Mouse (Mus musculus): Measurements from ENCODE around the gene Tstd3. TPM values are rescaled to one million over a fixed set of nuclear protein-coding genes. Genes with fewer than 3 reads are reported as not detected.
"Not testable (repeated sequence)": the region's sequence is repeated elsewhere in the genome, so short reads cannot be mapped to it uniquely, and the experiment has no call there.

The Tstd3 gene
- polyA plus RNA-seq, 1 experiment from 2014 or later: 14.9 TPM

DNA sequence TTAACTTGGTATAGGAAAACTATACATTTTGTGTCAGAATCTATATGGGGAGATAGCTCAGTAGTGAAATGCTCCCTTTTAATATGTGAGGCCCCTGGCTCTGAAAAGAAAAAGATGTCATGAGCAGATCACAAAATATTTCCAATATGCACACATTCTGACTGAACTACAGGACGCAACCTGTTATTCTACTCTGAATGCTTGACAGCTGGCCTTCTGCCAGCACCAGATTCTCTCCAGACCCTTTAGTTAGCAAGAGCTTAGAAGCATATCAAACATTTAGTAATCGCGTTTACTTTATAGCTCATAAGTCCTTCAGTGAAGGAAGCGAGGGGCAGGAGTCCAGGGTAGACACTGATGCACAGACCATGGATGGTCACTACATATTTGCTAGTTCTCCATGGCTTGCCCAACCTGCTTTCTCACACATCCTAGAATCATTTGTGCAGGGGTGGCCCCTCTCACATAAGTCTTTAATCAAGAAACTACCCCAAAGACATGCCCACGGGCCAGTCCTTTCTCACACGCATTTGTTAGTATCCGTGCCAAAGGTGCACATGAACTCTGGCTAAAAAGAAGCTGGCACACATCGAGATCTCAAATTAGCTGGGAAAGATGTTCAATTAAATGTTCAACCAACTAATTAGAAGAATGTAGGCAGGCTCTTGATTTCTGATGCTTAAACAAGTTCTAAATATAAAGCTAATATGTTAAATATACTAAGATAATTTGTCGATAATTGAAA lies 5.4 kb downstream of the Tstd3 start:
- Histone ChIP-seq H3K4me3 (replicated peaks; ENCODE audit: low read length) (no peak overlapping the region), H3K9me3 (ENCODE audit: control insufficient read depth, low read length) (0 out of 2 replicates have a peak, but pooled peaks cover 3% of the 10 kb centered on the region), H3K4me1 (replicated peaks; ENCODE audit: control insufficient read depth, insufficient read depth, low read length) (peaks cover 11% of the 10 kb centered on the region), H3K9ac (replicated peaks; ENCODE audit: low read depth, low read length) (no peak overlapping the region), H3K27ac (ENCODE audit: low read length) (no peak overlapping the region), H3K27me3 (replicated peaks; ENCODE audit: control insufficient read depth, insufficient read depth, low read length) (no peaks in the 10 kb centered on the region), H3K36me3 (ENCODE audit: control insufficient read depth, insufficient read depth) (peaks cover 5% of the 10 kb centered on the region), H3K4me2 (ENCODE audit: low read length) (no peak overlapping the region)
- ATAC-seq: peak; percentile 68
- 41% methylated on average over 9 of the region's 9 CpGs for WGBS

- no peak for ATAC-seq
- Histone ChIP-seq H3K4me3 (replicated peaks; ENCODE audit: low read length) (no peak overlapping the region), H3K9me3 (ENCODE audit: control insufficient read depth, low read length) (0 out of 2 replicates have a peak, but pooled peaks cover 3% of the 10 kb centered on the region), H3K27ac (ENCODE audit: low read length) (no peak overlapping the region), H3K4me1 (replicated peaks; ENCODE audit: control insufficient read depth, insufficient read depth, low read length) (peaks cover 5% of the 10 kb centered on the region), H3K9ac (replicated peaks; ENCODE audit: low read depth, low read length) (no peak overlapping the region), H3K4me2 (ENCODE audit: low read length) (no peak overlapping the region), H3K36me3 (ENCODE audit: control insufficient read depth, insufficient read depth) (peaks cover 5% of the 10 kb centered on the region), H3K27me3 (replicated peaks; ENCODE audit: control insufficient read depth, insufficient read depth, low read length) (no peaks in the 10 kb centered on the region)
- 82% methylated on average over 1 of the region's 1 CpGs for WGBS
Measured at GRCm38 (mm10) chr4:21758860-21759259, 8.2 kb downstream of the Tstd3 start.

GRCm38 (mm10) chr4:21755123-21755789 lies 11.8 kb downstream of the Tstd3 start:
- Histone ChIP-seq H3K27me3 (replicated peaks; ENCODE audit: control insufficient read depth, insufficient read depth, low read length) (no peaks in the 10 kb centered on the region), H3K4me2 (ENCODE audit: low read length) (no peak overlapping the region), H3K36me3 (ENCODE audit: control insufficient read depth, insufficient read depth) (peaks cover 9% of the 10 kb centered on the region), H3K27ac (ENCODE audit: low read length) (no peak overlapping the region), H3K4me1 (replicated peaks; ENCODE audit: control insufficient read depth, insufficient read depth, low read length) (no peaks in the 10 kb centered on the region), H3K9ac (replicated peaks; ENCODE audit: low read depth, low read length) (no peak overlapping the region), H3K4me3 (replicated peaks; ENCODE audit: low read length) (no peak overlapping the region), H3K9me3 (ENCODE audit: control insufficient read depth, low read length) (0 out of 2 replicates have a peak, but pooled peaks cover 3% of the 10 kb centered on the region)
- 71% methylated on average over 4 of the region's 4 CpGs for WGBS
- ATAC-seq: no peak

DNA sequence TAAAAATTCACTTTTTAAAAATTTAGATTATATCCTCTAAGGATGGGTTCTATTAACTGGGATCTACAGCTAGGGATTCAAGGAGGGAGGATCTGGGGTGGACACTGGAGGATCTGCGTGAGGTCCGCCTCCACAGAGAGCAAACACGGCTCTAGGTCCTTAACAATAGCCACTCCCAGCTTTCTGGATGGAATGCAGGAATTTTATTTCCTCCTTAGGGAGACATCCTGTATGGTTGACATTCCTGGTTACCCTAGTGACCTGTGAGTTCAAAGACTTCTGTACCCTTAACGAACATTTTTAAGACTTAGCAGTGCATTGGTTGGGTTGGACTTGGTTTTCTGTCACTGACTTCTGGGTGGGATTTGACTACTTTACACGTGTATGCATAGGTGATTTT lies 21.3 kb downstream of the Tstd3 start:
- no peak for ATAC-seq
- no peaks in the 10 kb centered on the region for H3K4me1 ChIP-seq (replicated peaks; ENCODE audit: control insufficient read depth, insufficient read depth, low read length)
- WGBS: 79% methylated on average over 5 of the region's 5 CpGs
- H3K9me3 ChIP-seq (ENCODE audit: control insufficient read depth, low read length): no peaks in the 10 kb centered on the region
- no peak overlapping the region for H3K27ac ChIP-seq (ENCODE audit: low read length)
- peaks cover 13% of the 10 kb centered on the region for H3K36me3 ChIP-seq (ENCODE audit: control insufficient read depth, insufficient read depth)
- H3K4me3 ChIP-seq (replicated peaks; ENCODE audit: low read length): no peak overlapping the region
- H3K9ac ChIP-seq (replicated peaks; ENCODE audit: low read depth, low read length): no peak overlapping the region
- no peaks in the 10 kb centered on the region for H3K27me3 ChIP-seq (replicated peaks; ENCODE audit: control insufficient read depth, insufficient read depth, low read length)
- H3K4me2 ChIP-seq (ENCODE audit: low read length): no peak overlapping the region

DNA sequence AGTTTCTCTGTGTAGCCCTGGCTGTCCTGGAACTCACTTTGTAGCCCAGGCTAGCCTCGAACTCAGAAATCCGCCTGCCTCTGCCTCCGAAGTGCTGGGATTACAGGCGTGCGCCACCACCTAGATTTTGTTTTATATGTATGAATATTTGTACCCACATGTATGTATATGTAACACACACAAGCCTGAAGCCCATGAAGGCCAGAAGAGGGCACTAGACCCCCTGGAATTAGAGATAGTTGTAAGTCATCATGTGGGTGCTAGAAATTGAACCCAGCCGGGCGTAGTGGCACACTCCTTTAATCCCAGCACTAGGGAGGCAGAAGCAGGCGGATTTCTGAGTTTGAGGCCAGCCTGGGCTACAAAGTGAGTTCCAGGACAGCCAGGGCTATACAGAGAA lies 22.9 kb downstream of the Tstd3 start:
- not testable (repeated sequence) for H3K9ac ChIP-seq (replicated peaks; ENCODE audit: low read depth, low read length); H3K9me3 ChIP-seq (ENCODE audit: control insufficient read depth, low read length); H3K27me3 ChIP-seq (replicated peaks; ENCODE audit: control insufficient read depth, insufficient read depth, low read length); H3K4me2 ChIP-seq (ENCODE audit: low read length); H3K4me1 ChIP-seq (replicated peaks; ENCODE audit: control insufficient read depth, insufficient read depth, low read length); H3K27ac ChIP-seq (ENCODE audit: low read length); ATAC-seq; H3K4me3 ChIP-seq (replicated peaks; ENCODE audit: low read length)
- WGBS: 97% methylated on average over 8 of the region's 8 CpGs
- peaks cover 12% of the 10 kb centered on the region for H3K36me3 ChIP-seq (ENCODE audit: control insufficient read depth, insufficient read depth)

DNA sequence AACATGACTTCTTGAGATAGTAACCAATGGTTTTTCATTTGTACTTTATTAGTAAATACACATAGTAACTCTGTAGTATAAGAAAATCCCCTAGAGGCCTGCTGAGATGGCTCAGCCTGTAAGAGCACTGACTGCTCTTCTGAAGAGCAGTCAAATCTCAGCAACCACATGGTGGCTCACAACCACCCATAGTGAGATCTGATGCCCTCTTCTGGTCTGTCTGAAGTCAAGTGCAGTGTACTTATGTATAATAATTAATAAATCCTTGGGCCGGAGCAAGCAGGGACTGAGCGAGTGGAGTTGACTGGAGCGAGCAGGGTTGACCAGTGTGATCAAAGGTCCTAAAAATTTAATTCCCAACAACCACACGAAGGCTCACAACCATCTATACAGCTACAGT lies 27.8 kb downstream of the Tstd3 start:
- no peak overlapping the region for H3K9ac ChIP-seq (replicated peaks; ENCODE audit: low read depth, low read length)
- no peaks in the 10 kb centered on the region for H3K4me1 ChIP-seq (replicated peaks; ENCODE audit: control insufficient read depth, insufficient read depth, low read length)
- H3K27ac ChIP-seq (ENCODE audit: low read length): no peak overlapping the region
- no peak overlapping the region for H3K4me3 ChIP-seq (replicated peaks; ENCODE audit: low read length)
- WGBS: 92% methylated on average over 4 of the region's 4 CpGs
- no peak overlapping the region for H3K4me2 ChIP-seq (ENCODE audit: low read length)
- no peak for ATAC-seq
- H3K27me3 ChIP-seq (replicated peaks; ENCODE audit: control insufficient read depth, insufficient read depth, low read length): no peaks in the 10 kb centered on the region
- peaks cover 8% of the 10 kb centered on the region for H3K36me3 ChIP-seq (ENCODE audit: control insufficient read depth, insufficient read depth)
- H3K9me3 ChIP-seq (ENCODE audit: control insufficient read depth, low read length): no peaks in the 10 kb centered on the region

DNA sequence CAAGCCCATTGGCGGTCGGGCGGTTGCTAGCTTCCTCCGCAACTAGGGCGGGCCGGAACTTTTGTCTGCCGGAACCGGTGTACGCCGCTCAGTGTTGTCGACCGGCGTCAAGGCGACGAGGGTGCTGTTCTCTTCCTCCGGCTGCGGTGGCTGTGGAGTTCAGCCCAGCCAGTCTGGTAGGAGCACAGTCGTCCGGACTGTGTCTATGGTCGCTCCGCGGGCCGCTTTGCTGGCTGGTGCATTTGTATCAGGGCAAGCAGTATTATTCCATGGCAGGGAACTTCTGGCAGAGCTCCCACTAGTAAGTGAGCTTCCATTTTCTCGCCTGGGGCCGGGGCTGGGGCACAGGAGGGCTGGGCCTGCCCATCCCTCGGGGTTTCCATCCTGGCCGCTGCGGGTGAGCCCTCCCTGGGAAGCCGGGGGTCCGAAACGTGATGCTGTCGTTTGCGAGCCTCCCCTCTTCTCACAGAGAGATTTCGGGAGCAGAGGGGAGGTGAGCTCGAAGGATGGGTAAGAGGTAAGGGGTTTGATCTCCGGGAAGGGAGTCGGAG lies 39.3 kb downstream of the Tstd3 start, which contains the start of gene Ccnc:
Ccnc (plus strand) TSS at position 87 of the 551 bp plus-strand sequence.
- peak within 1 kb of the TSS; percentile 92 for H3K27ac ChIP-seq (ENCODE audit: low read length)
- H3K4me1 ChIP-seq (replicated peaks; ENCODE audit: control insufficient read depth, insufficient read depth, low read length): peaks cover 10% of the 10 kb centered on the region
- H3K4me3 ChIP-seq (replicated peaks; ENCODE audit: low read length): peak within 1 kb of the TSS; percentile 89
- H3K4me2 ChIP-seq (ENCODE audit: low read length): peak within 1 kb of the TSS; percentile 67
- peak within 1 kb of the TSS; percentile 78 for H3K9ac ChIP-seq (replicated peaks; ENCODE audit: low read depth, low read length)
- H3K27me3 ChIP-seq (replicated peaks; ENCODE audit: control insufficient read depth, insufficient read depth, low read length): no peaks in the 10 kb centered on the region
- peaks cover under 1% of the 10 kb centered on the region; the same call in 1 of the 2 replicates for H3K36me3 ChIP-seq (ENCODE audit: control insufficient read depth, insufficient read depth)
- H3K9me3 ChIP-seq (ENCODE audit: control insufficient read depth, low read length): no peaks in the 10 kb centered on the region
- ATAC-seq: peak; percentile 99
- under 1% methylated on average over 37 of the region's 37 CpGs for WGBS

GRCm38 (mm10) chr4:21726912-21727614 lies 39.9 kb downstream of the Tstd3 start:
- peaks cover 10% of the 10 kb centered on the region for H3K4me1 ChIP-seq (replicated peaks; ENCODE audit: control insufficient read depth, insufficient read depth, low read length)
- H3K27ac ChIP-seq (ENCODE audit: low read length): peak overlapping the region; percentile 92
- H3K27me3 ChIP-seq (replicated peaks; ENCODE audit: control insufficient read depth, insufficient read depth, low read length): no peaks in the 10 kb centered on the region
- H3K4me3 ChIP-seq (replicated peaks; ENCODE audit: low read length): peak overlapping the region; percentile 89
- under 1% methylated on average over 22 of the region's 22 CpGs for WGBS
- ATAC-seq: peak; percentile 60
- no peaks in the 10 kb centered on the region for H3K36me3 ChIP-seq (ENCODE audit: control insufficient read depth, insufficient read depth)
- H3K4me2 ChIP-seq (ENCODE audit: low read length): peak overlapping the region; percentile 67
- peak overlapping the region; percentile 78 for H3K9ac ChIP-seq (replicated peaks; ENCODE audit: low read depth, low read length)
- no peaks in the 10 kb centered on the region for H3K9me3 ChIP-seq (ENCODE audit: control insufficient read depth, low read length)
